Mouse (Mus musculus) bone marrow macrophage, adult 2 months (primary cell): ENCODE measurements around the gene Ablim1.

Experiments
- CTCF ChIP-seq: IDR thresholded peaks from 2 replicates; pipeline ENCODE4 v1.5.1; 2012; ENCODE audit warnings: low read depth, mild to moderate bottlenecking, low read length, moderate library complexity
- POLR2A ChIP-seq: IDR thresholded peaks from 2 replicates; pipeline ENCODE4 v1.6.1; 2012; ENCODE audit warnings: mild to moderate bottlenecking, low read depth, low read length, borderline replicate concordance

- TF ChIP-seq POLR2A: no peak
- no peak for TF ChIP-seq CTCF
Observed at GRCm38 (mm10) chr19:57059018-57059580, 255.6 kb downstream of the Ablim1 start.
